Mouse (Mus musculus) cerebellum, adult (tissue): ENCODE results near the gene Prkci.

Experiments
- ATAC-seq: cut with Nextera tagmentation; 2 replicates; pipeline ENCODE4 v1.9.2; 2017; ENCODE audit warnings: mild to moderate bottlenecking, moderate library complexity, mixed read lengths; ENCODE audit not compliant: insufficient number of reproducible peaks, low FRiP score, low TSS enrichment

Prkci gene

DNA sequence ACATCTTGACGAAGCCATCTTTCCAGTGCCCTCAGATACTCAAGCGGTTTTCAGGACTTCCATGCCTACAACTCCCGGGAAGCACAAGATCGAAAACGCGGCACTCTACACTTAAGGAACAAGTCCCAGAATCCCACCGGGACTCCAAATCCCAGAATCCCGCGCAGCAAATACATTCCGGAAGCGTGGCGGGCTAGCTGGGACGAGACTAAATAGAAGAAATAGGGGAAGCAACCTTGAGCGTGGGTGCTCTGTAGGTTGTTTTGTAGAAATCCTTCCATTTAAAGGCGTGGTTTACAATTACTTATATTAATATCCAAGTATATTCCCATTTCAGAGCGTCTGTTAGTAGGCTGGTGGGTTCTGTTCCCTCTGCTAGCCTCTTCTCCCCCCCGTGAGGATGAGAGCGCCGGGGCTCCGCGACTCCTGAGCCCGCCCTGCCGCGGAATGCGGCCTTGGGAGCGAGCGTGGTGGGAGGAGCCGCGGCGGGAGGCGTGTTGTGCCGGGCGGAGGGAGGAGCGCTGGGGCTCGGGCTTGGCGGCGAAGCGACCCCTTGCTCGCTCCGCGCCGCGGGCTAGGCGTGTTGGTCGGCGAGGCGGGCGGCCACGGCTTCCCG lies at the start of gene Prkci:
Prkci (plus strand) TSS at position 465 of the 616 bp plus-strand sequence.
- peak; percentile 95 for ATAC-seq

DNA sequence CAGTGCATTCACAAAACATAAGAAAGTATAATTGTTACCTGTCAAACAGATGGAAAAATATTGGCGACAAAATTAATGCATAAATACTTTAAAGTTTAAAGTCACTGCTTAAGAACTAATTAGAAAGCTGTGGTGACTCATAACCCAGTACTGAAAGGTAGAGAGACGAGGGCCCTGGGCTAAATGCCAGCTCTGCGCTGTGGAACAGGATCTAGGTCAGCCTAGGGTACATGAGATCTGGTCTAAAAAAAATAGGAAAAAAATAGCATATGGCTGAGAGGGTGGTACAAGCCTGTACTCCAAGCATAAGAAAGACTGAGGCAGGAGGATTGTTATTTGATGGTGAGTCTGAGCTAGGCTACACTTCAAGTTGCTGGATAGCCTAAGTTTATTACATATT lies 43.9 kb upstream of the Prkci start:
- peak; percentile 86 for ATAC-seq

DNA sequence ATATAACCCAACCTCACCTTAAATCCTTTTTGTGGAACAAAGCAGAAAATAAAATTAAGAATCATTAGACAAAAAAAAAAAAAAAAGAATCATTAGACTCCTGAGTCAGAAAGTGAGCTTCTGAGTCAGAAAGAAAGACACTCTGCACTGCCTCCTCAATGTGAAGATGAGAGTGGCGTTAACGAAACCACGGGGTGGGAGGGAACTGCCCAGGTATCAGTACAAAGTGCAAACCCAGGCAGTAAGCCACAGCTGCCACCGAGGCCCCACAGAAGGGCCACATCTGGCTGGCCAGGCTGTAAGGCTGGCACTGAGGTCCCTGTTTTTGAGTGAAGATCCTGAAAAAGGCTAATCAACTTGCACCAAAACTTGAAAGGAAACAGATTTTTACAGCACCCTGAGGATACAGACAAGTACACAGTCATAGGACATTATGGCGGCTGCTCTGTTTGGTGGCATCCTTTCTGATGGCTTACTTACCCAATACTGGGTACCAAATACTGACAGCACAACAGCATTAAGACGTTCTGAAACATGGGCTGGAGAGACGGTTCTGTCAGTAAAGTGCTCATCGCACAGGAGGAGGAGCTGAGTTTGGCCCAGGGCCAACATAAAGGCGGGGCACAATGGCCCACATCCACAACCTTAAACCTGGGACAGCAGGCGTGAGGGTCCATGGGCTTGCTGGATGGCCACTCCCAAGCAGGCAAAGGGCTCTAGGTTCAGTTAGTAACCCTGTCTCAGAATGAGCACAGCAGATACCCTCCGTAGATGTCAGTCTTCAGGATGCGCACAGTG lies 43.1 kb upstream of the Prkci start:
- ATAC-seq: no peak

DNA sequence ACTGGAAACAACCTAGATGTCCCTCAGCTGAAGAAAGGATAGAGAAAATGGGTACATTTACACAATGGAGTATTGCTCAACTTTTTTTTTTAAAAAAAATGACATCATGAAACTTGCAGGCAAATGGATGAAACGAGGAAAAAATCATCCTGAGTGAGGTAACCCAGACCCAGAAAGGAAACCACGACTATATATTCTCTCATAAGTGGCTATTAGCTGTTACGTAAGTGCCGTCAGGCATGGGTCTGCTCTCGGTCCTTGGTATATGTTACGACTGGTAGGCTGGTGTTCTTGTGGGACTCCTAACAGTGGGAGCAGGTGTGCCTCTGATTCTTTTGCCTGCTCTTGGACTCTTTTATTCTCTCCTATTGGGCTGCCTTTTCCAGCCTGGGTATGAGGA lies 39.2 kb upstream of the Prkci start:
- ATAC-seq: no peak

- ATAC-seq: no peak
These were observed 36.8 kb upstream of the Prkci start for GRCm38 (mm10) chr3:30958709-30959108.

DNA sequence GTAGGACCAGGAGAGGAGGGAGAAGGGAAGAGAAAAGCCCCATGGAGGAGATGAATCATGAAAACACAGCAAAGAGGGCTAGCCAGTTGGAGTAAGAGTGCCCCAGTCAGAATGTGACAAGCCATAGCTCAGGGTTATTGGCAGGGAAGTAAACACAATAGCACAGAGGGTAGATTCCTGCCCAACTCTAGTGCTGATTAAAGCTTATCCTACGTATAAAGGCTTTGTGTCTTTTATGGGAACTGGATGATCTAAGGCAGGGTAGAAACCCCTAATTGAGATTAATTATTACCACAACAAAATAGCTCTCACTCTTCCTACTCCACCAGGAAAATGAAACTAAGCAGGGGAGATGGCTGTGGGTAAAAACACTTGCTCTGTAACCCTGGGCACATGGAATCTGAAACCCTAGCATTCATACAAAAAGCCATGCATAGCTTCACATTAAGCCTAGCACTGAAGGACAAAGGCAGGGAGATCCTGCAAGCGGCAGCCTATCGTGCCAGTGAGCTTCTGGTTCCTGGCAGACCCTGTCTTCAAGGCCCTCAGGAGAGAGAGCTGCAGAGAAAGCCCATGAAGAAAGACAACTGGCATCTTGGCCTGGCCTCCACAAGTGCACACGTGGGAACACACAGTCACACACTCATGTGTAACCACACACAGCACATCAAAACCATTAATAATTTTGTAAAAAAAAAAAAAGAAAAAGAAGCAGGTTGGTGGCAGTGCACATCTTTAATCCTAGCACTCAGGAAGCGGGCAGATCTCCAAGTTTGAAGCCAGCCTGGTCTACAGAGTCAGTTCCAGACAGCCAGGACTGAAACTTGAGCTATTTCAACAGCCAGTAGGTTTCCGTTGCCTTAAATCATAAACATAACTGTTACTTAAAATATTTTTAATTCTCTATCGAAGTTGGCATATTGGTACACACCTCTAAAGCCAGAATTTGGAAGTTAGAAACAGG lies 35.4 kb upstream of the Prkci start:
- no peak for ATAC-seq

DNA sequence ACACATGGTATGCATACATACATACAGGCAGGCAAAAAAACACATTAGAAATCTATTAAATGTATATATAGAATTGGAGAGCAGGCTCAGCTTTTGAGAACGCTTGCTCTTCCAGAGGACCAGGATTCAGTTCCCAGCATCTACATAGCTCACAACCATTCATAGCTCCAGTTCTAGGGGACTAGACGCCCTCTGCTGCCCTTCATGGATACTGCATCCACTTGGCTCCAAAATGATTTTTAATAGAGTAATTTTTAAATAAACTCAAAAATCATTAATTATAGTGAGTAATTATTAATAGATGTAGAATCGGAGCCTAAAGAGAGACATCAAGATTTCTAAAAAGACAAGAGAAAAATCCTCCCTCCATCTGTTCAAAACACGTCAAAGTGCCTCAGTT lies 32.4 kb upstream of the Prkci start:
- no peak for ATAC-seq

- ATAC-seq: no peak
These were observed 31.3 kb upstream of the Prkci start for GRCm38 (mm10) chr3:30964216-30964615.

GRCm38 (mm10) chr3:30965644-30966043 lies 29.9 kb upstream of the Prkci start:
- no peak for ATAC-seq

DNA sequence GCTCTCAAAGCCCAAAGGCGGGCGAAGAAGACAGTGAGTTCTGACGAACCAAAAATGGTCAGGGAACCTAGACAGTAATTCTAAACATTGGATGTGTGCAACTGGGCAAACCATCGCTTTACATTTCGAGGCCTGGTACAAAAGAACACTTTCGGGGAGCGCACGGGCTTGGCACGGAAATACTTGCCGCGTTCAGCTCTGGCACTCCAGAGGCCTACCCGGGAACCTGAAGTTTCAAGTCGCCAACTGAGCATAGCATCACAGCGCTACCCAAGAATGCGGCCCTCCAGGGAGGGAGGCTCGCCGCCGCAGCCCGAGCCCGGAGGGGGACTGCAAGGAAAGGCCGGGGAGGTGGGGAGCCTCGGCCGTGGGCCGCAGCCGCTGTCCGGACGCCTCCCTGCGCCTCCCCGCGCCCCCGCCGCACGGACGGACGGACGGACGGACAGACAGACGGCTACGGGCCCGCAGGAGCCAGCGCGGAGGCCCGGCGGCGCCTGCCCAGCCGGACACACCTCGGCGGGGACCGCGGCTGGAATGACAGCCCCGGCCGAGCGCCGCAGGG lies 26.9 kb upstream of the Prkci start:
- peak; percentile 57 for ATAC-seq

DNA sequence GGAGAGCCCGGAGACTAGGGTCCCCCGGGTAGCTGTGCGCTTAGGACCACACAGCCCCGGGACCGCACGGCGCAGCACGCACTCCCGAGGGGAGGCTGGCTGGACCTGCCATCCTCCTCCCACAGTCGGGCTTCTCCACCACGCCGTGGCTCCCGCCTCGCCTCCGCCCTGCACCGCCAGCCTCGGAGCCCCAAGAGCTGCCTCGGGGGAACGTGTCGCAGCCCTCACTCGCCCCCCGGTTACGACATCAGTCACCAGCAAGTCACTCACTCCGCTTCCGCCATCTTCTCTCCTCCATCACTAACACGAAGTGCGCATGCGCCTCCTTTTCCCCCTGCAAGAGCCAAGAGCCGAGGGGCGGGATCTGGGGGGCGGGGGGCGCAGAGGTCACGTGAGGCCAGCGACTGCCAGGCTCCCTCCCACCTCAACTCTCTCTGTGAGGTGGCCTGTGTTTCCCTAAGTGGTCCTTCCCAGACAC lies 26.4 kb upstream of the Prkci start, which contains the start of gene Phc3:
Phc3 (minus strand) TSS at position 312 of the 478 bp plus-strand sequence.
- ATAC-seq: peak; percentile 80

DNA sequence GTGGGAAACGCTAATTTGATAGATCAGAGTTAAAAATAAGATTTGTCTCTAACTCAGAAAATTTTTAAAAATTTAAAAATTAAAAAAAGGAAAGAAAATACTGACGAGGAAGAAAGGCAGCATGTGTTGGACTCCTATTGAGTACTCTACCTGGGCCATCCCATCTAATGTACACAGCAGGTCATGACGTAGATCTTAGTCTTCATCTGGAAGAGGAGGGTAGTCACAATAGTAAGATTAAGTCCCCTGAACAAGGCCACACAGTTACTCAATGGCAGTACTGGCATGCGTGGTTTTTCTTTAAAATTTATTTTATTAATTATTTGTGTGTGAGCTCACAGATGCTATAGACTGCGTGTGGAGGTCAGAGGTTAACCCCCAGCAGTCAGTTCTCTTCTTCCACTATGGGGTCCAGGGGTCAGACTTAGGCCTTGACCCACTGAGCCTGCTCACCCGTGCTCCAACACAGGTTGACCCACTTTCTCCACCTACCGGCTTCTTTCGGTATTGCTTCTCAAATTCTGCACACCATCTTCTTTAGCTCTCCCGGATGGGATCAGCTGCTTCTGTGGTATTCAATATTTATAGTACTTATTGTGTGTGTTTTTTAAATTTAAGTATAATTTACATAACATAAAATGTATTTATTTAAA lies 20.3 kb upstream of the Prkci start:
- peak; percentile 74 for ATAC-seq

DNA sequence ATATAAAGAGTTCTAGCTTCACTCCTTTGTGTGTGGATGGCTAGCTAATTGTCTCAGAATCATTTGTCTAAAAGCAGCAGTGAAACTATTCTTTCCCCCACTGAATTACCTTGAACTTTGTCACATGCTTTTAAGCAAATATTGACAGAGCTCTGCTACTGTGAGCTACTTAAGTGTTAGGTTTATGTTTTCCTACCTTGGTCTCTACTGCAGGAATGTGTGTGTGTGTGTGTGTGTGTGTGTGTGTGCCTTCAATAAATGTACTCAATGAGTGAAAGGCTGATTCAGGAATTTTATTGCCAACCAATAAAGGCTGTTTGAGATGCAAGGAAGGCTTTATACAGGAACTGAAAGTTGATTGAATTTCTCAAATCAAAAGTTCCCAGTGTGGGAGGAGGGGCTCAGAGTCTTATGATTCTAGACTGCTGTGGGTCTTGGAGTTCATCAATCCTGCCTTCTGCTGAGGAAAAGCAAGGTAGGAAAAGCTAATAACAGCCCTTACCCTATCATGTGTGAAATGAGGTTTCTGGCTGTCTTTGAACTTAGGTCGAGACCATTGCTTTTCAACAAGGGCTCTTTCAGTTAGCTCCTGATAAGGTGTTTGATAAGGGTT lies 18.4 kb upstream of the Prkci start:
- no peak for ATAC-seq

GRCm38 (mm10) chr3:30981616-30982380 lies 13.7 kb upstream of the Prkci start:
- ATAC-seq: no peak

DNA sequence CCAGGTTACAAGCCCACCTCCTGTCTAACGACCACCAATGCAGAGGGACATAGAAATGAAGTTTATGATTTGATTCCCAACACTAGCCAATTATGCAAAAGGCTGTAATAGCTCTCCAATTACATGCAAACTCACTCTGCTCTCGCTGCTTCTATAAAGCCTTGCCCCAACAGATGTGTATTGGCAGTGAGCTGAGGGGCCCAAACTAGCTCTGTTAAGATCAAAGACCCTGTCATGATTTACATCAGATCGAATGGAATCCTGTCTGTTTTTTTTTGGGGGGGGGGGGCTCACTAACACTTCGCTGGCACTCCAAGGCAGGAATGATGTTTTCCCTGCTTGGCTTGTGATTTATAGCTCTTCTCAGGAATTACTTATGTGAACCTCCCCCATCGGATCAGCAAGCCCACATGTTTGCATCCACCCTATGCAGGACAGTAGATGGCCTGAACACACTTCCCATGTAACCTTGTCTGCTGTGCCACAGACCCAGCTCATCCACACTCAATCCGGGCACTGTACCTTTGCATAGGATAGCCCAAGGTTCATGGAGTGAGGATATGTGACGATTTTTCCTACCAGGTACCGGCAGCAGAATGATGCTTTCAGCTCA lies 12.5 kb upstream of the Prkci start:
- ATAC-seq: no peak

DNA sequence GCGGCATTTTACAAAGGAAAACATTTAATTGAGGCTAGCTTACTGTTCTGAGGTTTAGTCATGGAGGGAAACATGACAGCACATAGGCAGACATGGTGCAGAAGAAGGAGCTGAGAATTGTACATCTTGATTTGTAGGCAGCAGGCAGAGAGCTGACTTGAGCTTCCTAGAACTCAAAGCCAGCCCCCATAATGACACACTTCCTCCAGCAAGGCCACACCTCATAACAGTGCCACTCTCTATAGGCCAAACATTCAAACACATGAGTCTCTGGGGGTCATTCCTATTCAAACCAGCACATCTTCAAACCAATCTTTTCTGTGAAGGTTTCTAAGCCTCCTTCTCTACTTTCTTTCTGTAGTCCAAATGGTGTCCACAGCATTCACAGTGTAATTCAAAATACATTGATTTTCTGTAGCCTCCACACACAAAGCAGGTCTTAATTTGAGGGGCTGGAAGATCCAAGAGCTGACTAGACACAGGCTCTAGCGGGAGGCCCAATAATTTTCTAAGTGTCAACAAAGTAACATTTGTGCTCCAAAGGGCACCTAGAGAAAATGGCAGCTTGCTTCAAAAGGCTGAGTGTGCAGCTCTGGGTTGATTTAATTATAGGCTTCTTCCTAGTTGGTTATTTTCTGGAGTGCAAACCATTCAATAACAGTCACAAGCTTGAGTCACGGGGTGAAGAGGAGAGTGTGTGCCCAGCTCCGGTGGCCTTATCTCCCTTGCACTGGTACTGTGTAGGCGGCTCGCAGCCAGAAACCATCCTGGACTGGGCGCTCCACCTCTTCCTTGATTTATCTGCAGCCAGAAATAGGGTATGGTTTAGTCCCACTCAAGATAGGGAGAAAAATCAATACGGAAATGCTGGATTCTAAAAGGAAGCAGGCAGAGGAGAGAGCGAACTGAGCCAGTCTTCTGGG lies 7.9 kb upstream of the Prkci start:
- ATAC-seq: no peak

GRCm38 (mm10) chr3:30992161-30992560 lies 3.4 kb upstream of the Prkci start:
- ATAC-seq: no peak
